Mouse (Mus musculus) MEL (cell line): ENCODE measurements around the gene Akip1. TPM values are rescaled to one million over a fixed set of nuclear protein-coding genes. Genes with fewer than 3 reads are reported as not detected.

Experiments
- DNase-seq: peaks from one replicate; pipeline ENCODE4 v3.0.0; 2011; ENCODE audit warnings: low read depth, low spot score
- H3K27ac ChIP-seq: 2 replicates; pipeline ENCODE4 v1.5.1; 2012; ENCODE audit warnings: low read depth, mild to moderate bottlenecking, control low read depth, low read length, moderate library complexity; ENCODE audit not compliant: control insufficient read depth
- H3K27me3 ChIP-seq, 2 experiments: fragments of 150-350 bp in 1 of 2; sonication (generic) in 1 of 2; 2 replicates each; pipeline ENCODE4 v1.6.1; 2012; ENCODE audit warnings: low read length in 2 of 2, mild to moderate bottlenecking in 2 of 2, improper control_type of control experiment in 1 of 2, moderate library complexity in 1 of 2; ENCODE audit not compliant: insufficient read depth in 2 of 2, control insufficient read depth in 1 of 2
- H3K36me3 ChIP-seq, 2 experiments: 2 replicates each; pipeline ENCODE4 v1.6.1; 2012 to 2014; ENCODE audit warnings: low read length in 2 of 2, improper control_type of control experiment in 1 of 2, inconsistent platforms in 1 of 2, mild to moderate bottlenecking in 1 of 2; ENCODE audit not compliant: insufficient read depth in 2 of 2, control insufficient read depth in 1 of 2
- H3K4me1 ChIP-seq, 2 experiments: fragments of 150-350 bp in 1 of 2; sonication (generic) in 1 of 2; 2 replicates each; pipeline ENCODE4 v1.6.1; 2012; ENCODE audit warnings: low read length in 2 of 2, improper control_type of control experiment in 1 of 2, mild to moderate bottlenecking in 1 of 2; ENCODE audit not compliant: insufficient read depth in 2 of 2, control insufficient read depth in 1 of 2
- H3K4me3 ChIP-seq, 2 experiments: fragments of 150-350 bp in 1 of 2; sonication (generic) in 1 of 2; 2 replicates each; pipeline ENCODE4 v1.5.1; 2012; ENCODE audit warnings: low read depth in 2 of 2, low read length in 2 of 2, mild to moderate bottlenecking in 2 of 2, moderate library complexity in 2 of 2, control low read depth in 1 of 2, improper control_type of control experiment in 1 of 2; ENCODE audit not compliant: control insufficient read depth in 1 of 2, insufficient read depth in 1 of 2
- H3K79me2 ChIP-seq: 2 replicates; pipeline ENCODE4 v1.6.1; 2012; ENCODE audit warnings: mild to moderate bottlenecking, low read length, moderate library complexity; ENCODE audit not compliant: control insufficient read depth, poor library complexity, insufficient read depth
- H3K9ac ChIP-seq: 2 replicates; pipeline ENCODE4 v1.6.1; 2012; ENCODE audit warnings: low read depth, mild to moderate bottlenecking, control low read depth, low read length, moderate library complexity; ENCODE audit not compliant: control insufficient read depth, poor library complexity, severe bottlenecking
- H3K9me3 ChIP-seq: fragments of 150-350 bp; sonication (generic); replicated peaks from 2 replicates; pipeline ENCODE4 v1.6.1; 2012; ENCODE audit warnings: mild to moderate bottlenecking, low read length, improper control_type of control experiment, moderate library complexity; ENCODE audit not compliant: insufficient read depth
- BHLHE40 ChIP-seq: IDR thresholded peaks from 2 replicates; pipeline ENCODE4 v1.6.1; 2012; ENCODE audit warnings: low read depth, mild to moderate bottlenecking, inconsistent platforms, low read length, improper control_type of control experiment, borderline replicate concordance
- CTCF ChIP-seq, 3 experiments: IDR thresholded peaks in 2 of 3; conservative IDR thresholded peaks in 1 of 3; 2 replicates each; pipeline ENCODE4 v1.5.1; 2011 to 2012; ENCODE audit warnings: low read length in 3 of 3, low read depth in 2 of 3, mild to moderate bottlenecking in 2 of 3, improper control_type of control experiment in 1 of 3, inconsistent platforms in 1 of 3, mixed read lengths in 1 of 3, moderate library complexity in 1 of 3; ENCODE audit not compliant: control insufficient read depth in 1 of 3, insufficient read depth in 1 of 3, poor library complexity in 1 of 3, severe bottlenecking in 1 of 3
- ELF1 ChIP-seq: IDR thresholded peaks from 2 replicates; pipeline ENCODE4 v1.6.1; 2014; ENCODE audit warnings: low read depth, mild to moderate bottlenecking, inconsistent platforms, low read length, improper control_type of control experiment, moderate library complexity
- JUND ChIP-seq: IDR thresholded peaks from 2 replicates; pipeline ENCODE4 v1.6.1; 2011; ENCODE audit warnings: low read depth, mild to moderate bottlenecking, improper control_type of control experiment, low read length
- MAFK ChIP-seq: IDR thresholded peaks from 2 replicates; pipeline ENCODE4 v1.6.1; 2011; ENCODE audit warnings: low read depth, mild to moderate bottlenecking, low read length, improper control_type of control experiment, borderline replicate concordance
- MEF2A ChIP-seq: IDR thresholded peaks from 2 replicates; pipeline ENCODE4 v1.6.1; 2014; ENCODE audit warnings: low read depth, mild to moderate bottlenecking, inconsistent platforms, low read length, improper control_type of control experiment; ENCODE audit not compliant: poor library complexity, insufficient replicate concordance, severe bottlenecking; ENCODE audit errors: extremely low read depth
- NELFE ChIP-seq: IDR thresholded peaks from 2 replicates; pipeline ENCODE4 v1.6.1; 2011; ENCODE audit warnings: low read depth, low read length, improper control_type of control experiment
- RAD21 ChIP-seq: IDR thresholded peaks from 2 replicates; pipeline ENCODE4 v1.6.1; 2011; ENCODE audit warnings: mild to moderate bottlenecking, low read depth, low read length, improper control_type of control experiment
- RCOR1 ChIP-seq: IDR thresholded peaks from 2 replicates; pipeline ENCODE4 v1.6.1; 2012; ENCODE audit warnings: low read depth, mild to moderate bottlenecking, inconsistent platforms, low read length, improper control_type of control experiment
- polyA plus RNA-seq, 2 experiments: library from polyadenylated mRNA; stranded (reverse) in 1 of 2; unstranded in 1 of 2; fragments of >175 nt in 1 of 2; fragments of >200 nt in 1 of 2; gene quantifications; 2 replicates each; pipeline versions ENCODE4 v1.2.1 to v1.2.4; 2012; ENCODE audit warnings: low replicate concordance in 2 of 2, low read depth in 1 of 2; ENCODE audit not compliant: insufficient read length in 2 of 2, insufficient read depth in 1 of 2, missing spikeins in 1 of 2
- total RNA-seq: library from RNA; depleted of rRNA; stranded (reverse); fragments of 300-350 nt; gene quantifications from 2 replicates; pipeline ENCODE4 v1.2.3, GENCODE M21; 2012

The Akip1 gene
- total and polyA plus RNA-seq, 3 experiments, result 29.0 to 34.0 TPM; not detected in 1

- Histone ChIP-seq H3K9me3 (no peaks in the 10 kb centered on the region), H3K27me3 (no peaks in the 10 kb centered on the region), H3K9ac (no peak overlapping the region), H3K27ac (no peak overlapping the region), H3K36me3 (no peaks in the 10 kb centered on the region), H3K4me3 (no peak overlapping the region), H3K4me1 (no peaks in the 10 kb centered on the region), H3K79me2 (no peaks in the 10 kb centered on the region)
- TF ChIP-seq CTCF (IDR thresholded peaks at IDR 0.05 in 2 of 3, conservative IDR thresholded peaks at IDR 0.05 in 1 of 3; ENCODE audit: control insufficient read depth in 1 of 3, insufficient read depth in 1 of 3, low read depth in 2 of 3, low read length in 3 of 3, poor library complexity in 1 of 3, severe bottlenecking in 1 of 3) (no peak), NELFE (no peak), ELF1 (no peak), MAFK (no peak)
- no peak for DNase-seq
These were observed 28.4 kb upstream of the Akip1 start for GRCm38 (mm10) chr7:109674944-109675628.

GRCm38 (mm10) chr7:109680284-109680683 lies 23.2 kb upstream of the Akip1 start:
- TF ChIP-seq RAD21 (peak; percentile 11), MEF2A (no peak), CTCF (IDR thresholded peaks at IDR 0.05 in 2 of 3, conservative IDR thresholded peaks at IDR 0.05 in 1 of 3; ENCODE audit: control insufficient read depth in 1 of 3, insufficient read depth in 1 of 3, low read depth in 2 of 3, low read length in 3 of 3, poor library complexity in 1 of 3, severe bottlenecking in 1 of 3) (peak in 2 of 3 experiments; percentile 28 to 29; a peak in 3 of 6 replicates)
- Histone ChIP-seq H3K27me3 (no peaks in the 10 kb centered on the region), H3K4me1 (no peaks in the 10 kb centered on the region), H3K9me3 (no peaks in the 10 kb centered on the region), H3K4me3 (no peak overlapping the region), H3K27ac (no peak overlapping the region), H3K79me2 (no peaks in the 10 kb centered on the region), H3K9ac (no peak overlapping the region), H3K36me3 (no peaks in the 10 kb centered on the region)
- no peak for DNase-seq

- TF ChIP-seq BHLHE40, result no peak
- TF ChIP-seq JUND, result no peak
- TF ChIP-seq RAD21, result no peak
- TF ChIP-seq RCOR1, result no peak
- TF ChIP-seq, all 39 proteins: peak for 0
- Histone ChIP-seq H3K9me3 (no peaks in the 10 kb centered on the region), H3K27me3 (no peaks in the 10 kb centered on the region), H3K27ac (no peak overlapping the region), H3K9ac (no peak overlapping the region), H3K4me1 (no peaks in the 10 kb centered on the region), H3K36me3 (no peaks in the 10 kb centered on the region), H3K79me2 (no peaks in the 10 kb centered on the region), H3K4me3 (no peak overlapping the region)
- DNase-seq, result no peak
These were observed 22.6 kb upstream of the Akip1 start for GRCm38 (mm10) chr7:109680879-109681278.
